Mouse (Mus musculus) heart, postnatal 14 days (tissue): ENCODE data around the gene Pir. TPM values are rescaled to one million over a fixed set of nuclear protein-coding genes. Genes with fewer than 3 reads are reported as not detected.

Experiments
- DNase-seq, 2 experiments: peaks; one replicate each; pipeline ENCODE4 v3.0.0; 2021 to 2022
- intact Hi-C: fragments of 180-260 bp; cut with DNase I; formaldehyde crosslinking; loops from one replicate; pipeline ENCODE4 v1.15.1; 2025
- long read RNA-seq, 2 experiments: library from polyadenylated mRNA; stranded (forward); transcript quantifications; one replicate each; pipeline ENCODE4 v2.0.0; 2021
- total RNA-seq, 2 experiments: library from RNA; stranded (reverse); gene quantifications; 2 replicates each; pipeline ENCODE4 v1.2.3; 2021

Pir gene
- 1 to 10 TPM; 2.6 to 5.0 TPM for total RNA-seq
- long read RNA-seq, experiment 1, partial matches to known transcripts: 0 of 3 reads
- long read RNA-seq, experiment 1, other reads (novel, unspliced or antisense): 0 of 3 reads
- long read RNA-seq, experiment 2, partial matches to known transcripts: 0 of 2 reads
- long read RNA-seq, experiment 2, other reads (novel, unspliced or antisense): 0 of 2 reads

DNA sequence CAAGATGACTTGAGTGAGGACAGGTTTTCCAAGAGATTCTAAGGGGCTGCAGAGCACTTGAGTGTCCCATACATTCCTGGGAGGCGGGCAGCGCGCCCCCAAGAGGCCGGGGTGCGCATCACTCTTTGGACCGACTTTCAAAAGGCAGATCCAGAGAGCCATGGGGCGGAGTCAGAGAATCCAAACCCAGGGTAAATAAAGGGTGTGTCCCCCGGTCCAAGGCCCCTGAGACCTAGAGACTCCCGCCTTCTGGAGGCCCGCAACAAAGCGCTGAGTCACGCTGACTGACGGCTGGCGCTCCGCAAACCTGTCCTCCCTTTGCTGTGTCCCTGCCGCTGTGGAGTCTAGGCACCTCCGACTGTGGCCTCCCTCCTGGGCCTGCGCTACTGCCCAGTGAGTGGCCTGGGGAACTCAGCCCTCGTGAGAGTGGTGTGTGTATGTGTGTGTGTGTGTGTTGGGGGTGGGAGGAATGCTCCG lies at the start of gene Pir:
Gene Pir, plus strand, starts transcription at position 87 of the 477 bp plus-strand sequence.
- DNase-seq: peak; percentile 32 to 55
- intact Hi-C loops: no loop called here

- intact Hi-C loops: no loop called here
- peak in 1 of 2 experiments; percentile 1 for DNase-seq
Measured at GRCm38 (mm10) chrX:164221989-164222388, 47.2 kb upstream of the Pir start.

GRCm38 (mm10) chrX:164233380-164233779 lies 35.8 kb upstream of the Pir start:
- intact Hi-C loops: no loop called here

GRCm38 (mm10) chrX:164245714-164246113 lies 23.5 kb upstream of the Pir start:
- intact Hi-C loops: no loop called here
- DNase-seq: no peak

More at GRCm38 (mm10) chrX:164233380-164233779, 35.8 kb upstream of the Pir start:
- DNase-seq: no peak

DNA sequence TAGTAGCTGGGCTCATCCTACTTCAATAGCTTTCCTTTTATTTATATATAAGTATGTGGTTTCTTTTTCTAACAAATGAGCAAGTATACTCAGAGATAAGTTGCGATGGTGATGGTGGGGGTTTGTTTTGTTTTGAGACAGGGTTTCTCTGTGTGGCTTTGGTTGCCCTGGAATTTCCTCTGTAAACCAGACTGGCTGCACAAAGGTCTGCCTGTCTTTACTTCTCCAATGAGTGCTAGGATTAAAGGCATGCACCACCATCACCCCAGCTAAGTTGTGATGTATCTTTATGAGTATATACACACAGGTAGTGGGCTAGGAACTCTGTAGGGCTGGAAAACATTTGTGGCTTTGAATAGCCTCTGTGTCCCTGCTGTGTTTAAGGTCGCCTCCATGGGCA lies 22.4 kb upstream of the Pir start:
- DNase-seq: no peak

DNA sequence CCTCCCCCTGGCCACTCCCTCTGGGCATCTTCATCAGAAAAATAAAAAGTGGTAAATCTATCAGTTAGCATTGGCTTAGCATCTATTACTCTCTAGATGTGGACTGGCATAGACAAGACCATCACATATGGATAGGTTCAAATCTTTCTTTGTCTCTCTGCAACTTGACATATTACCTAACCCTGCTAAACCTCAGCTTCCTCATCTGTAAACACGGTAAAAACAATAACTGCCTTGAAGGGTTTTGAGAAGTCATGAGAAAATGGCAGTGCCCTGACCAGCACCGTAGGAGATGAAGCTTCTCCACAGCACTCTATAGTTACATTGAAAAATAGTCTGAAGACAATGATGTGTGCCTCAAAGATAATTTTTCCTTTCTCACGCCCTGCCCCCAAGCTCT lies 12.6 kb upstream of the Pir start:
- DNase-seq: no peak
- intact Hi-C loops: no loop called here

More for the DNA sequence above, 22.4 kb upstream of the Pir start:
- intact Hi-C loops: no loop called here

DNA sequence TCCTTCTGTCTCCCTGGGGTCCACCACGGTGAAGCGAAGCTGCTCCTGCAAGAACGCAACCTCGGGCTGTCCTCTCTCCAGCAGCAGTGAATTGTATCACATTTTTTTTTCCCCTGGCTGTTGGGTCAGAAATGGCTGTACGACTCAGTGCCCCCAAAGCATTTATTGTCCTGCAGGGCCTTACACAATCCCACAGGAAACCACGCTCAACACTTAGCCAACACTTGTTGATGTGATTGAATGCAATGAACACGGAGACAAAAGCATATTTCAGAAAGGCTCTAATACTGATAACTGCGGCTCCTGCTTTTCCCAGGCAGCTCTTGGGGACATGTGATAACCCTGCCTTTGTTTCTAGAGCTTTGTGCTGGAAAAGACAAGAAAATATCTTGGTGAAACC lies 11.1 kb upstream of the Pir start, which contains the start of gene Bmx:
Gene Bmx, minus strand, starts transcription at position 137 of the 400 bp plus-strand sequence.
- no peak for DNase-seq
- intact Hi-C loops: no loop called here

GRCm38 (mm10) chrX:164258662-164259061 lies 10.5 kb upstream of the Pir start:
- DNase-seq: no peak
- intact Hi-C loops: no loop called here

DNA sequence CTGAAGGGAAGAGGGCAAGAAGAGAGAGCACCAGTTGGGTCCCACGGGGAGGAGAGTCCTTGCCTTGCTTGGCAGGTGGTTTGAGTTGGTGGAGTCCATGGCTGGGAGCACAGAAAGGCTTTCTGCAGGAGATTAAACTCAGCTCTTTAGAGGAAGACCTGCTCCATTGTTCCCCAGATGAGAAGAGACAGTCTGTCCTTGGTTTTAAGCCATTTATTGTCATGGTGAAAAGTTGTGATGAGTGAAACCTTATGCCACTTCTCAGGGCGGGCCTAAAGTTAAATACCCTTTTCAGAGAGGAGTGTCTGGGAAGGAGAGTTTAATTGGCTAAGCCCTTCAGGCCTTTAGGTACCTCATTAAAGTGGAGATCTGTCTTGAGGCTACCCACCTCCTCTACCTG lies 6.9 kb upstream of the Pir start:
- intact Hi-C loops: no loop called here
- DNase-seq: no peak

DNA sequence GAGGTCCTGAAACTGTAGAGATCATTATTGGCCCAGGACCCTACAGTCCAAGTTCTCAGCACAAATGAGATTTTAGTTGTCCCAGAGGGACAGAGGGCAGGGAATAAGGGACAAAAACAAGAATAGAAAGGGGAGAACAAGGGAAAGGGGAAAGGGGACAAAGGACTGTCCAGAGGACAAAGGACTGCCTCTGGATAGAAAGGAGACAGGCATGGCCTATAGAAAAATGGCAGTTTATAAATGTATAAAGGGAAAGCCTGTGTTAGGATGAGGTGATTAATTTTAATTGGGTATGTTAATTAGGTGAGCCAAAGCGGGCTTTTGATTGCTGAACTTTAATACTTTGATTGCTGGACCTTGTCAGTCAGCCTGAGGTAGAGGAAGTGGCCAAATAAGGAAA lies 4.3 kb upstream of the Pir start:
- no peak for DNase-seq
- intact Hi-C loops: no loop called here

DNA sequence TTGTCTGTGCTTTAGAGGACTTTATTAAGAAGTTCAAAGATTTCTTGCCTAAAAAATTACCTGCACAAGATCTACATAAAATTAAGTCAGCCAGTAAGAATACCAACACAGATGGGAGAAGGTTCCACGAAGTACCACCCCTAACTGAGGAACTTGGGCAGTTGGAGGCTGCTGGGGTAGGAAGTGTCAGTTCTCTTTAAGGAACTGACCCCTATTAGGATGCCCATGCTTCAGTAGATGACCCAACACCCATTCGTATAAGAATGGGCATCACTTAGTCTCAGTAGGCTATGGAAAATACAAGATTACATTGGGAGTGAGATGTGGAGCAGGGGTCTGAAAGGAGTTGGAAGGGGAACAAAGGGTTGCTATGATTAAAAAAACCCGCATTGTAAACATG lies 1.4 kb downstream of the Pir start:
- no peak for DNase-seq
- intact Hi-C loops: no loop called here

- intact Hi-C loops: no loop called here
- DNase-seq: peak in 1 of 2 experiments; percentile 14
Measured at GRCm38 (mm10) chrX:164275536-164275935, 6.4 kb downstream of the Pir start.

- intact Hi-C loops: loop anchor here (10.0 kb wide), 1 partner anchor 176 kb away; no protein-coding TSS in a partner anchor
- no peak for DNase-seq
Measured at GRCm38 (mm10) chrX:164280918-164281647, 11.9 kb downstream of the Pir start.

DNA sequence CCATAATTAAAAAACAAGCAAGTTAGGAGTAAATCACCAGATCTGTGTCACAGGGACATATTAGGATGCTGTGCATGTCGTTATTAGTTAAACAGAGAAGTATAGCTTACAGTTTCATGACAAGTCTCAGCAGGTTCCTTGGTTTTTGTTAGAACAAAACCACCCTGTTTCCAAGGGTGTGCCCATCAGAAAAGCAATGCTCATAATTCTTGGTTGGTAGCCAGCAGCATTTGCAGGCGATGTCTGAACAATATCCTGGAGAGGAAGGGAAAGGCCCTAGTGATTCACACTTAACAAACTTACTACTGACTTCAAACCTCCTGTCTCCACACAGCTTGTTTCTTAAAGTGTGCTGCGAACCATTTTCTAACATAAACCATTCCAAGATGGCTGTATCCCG lies 14.6 kb downstream of the Pir start:
- no peak for DNase-seq
- intact Hi-C loops: loop anchor here (10.0 kb wide), 1 partner anchor 179 kb away; no protein-coding TSS in a partner anchor

DNA sequence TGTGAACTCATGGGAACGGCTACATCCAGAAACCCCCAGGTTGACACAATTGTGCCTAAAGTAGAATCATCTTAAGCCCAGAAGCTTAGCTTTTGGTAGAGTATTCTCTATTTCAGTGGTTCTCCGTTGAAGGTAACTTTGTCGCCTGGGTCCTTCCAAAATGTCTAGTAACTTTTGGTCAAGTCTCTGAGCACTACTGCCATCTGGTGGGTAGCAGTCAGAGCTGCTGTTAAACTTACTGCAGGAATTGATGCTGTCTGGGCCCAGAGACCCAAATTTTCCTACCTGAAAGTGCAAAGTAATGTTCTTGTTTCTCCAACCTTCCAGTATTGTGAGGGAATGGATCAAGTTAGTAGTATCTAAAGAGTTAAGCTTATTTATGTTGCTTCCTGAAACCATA lies 17.9 kb downstream of the Pir start:
- intact Hi-C loops: loop anchor here (1.0 to 10.0 kb wide), 3 partner anchors 103 to 182 kb away; no protein-coding TSS in a partner anchor
- DNase-seq: peak; percentile 4 to 35

- intact Hi-C loops: no loop called here
- DNase-seq: peak in 1 of 2 experiments; percentile 3
Measured at GRCm38 (mm10) chrX:164291147-164291546, 22.0 kb downstream of the Pir start.

DNA sequence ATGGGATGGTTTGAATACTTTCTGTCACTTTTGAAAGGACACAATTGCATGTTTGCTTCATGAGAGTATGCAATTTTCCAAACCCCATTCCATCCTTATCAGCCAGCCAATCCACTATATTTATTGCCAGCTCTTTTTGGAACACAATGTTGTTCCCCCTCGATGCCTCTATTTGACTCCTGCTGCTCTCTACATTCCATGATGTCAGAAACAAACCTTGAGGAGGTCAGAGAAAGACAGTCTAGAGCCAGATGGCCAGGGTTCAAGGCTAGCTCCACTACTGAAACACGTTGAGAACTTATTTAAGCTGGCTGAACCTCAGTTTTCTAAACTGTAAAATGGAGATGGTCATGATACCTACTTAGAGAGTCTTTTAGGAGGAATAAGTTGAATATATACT lies 37.1 kb downstream of the Pir start:
- intact Hi-C loops: no loop called here
- no peak for DNase-seq

- DNase-seq: no peak
- intact Hi-C loops: no loop called here
Measured at GRCm38 (mm10) chrX:164313876-164314275, 44.7 kb downstream of the Pir start.

- intact Hi-C loops: no loop called here
- no peak for DNase-seq
Measured at GRCm38 (mm10) chrX:164318554-164318953, 49.4 kb downstream of the Pir start.

- intact Hi-C loops: no loop called here
- DNase-seq: no peak
Measured at GRCm38 (mm10) chrX:164320031-164320430, 50.9 kb downstream of the Pir start.

GRCm38 (mm10) chrX:164322492-164322891 lies 53.3 kb downstream of the Pir start:
- intact Hi-C loops: no loop called here
- DNase-seq: no peak
